Mouse (Mus musculus): ENCODE data around the gene Endog.
A peak's percentile ranks its signal among the peaks of the same experiment; 100 is the strongest.
"Not testable (repeated sequence)": the region's sequence is repeated elsewhere in the genome, so short reads cannot be mapped to it uniquely, and the experiment has no call there.

Endog gene

DNA sequence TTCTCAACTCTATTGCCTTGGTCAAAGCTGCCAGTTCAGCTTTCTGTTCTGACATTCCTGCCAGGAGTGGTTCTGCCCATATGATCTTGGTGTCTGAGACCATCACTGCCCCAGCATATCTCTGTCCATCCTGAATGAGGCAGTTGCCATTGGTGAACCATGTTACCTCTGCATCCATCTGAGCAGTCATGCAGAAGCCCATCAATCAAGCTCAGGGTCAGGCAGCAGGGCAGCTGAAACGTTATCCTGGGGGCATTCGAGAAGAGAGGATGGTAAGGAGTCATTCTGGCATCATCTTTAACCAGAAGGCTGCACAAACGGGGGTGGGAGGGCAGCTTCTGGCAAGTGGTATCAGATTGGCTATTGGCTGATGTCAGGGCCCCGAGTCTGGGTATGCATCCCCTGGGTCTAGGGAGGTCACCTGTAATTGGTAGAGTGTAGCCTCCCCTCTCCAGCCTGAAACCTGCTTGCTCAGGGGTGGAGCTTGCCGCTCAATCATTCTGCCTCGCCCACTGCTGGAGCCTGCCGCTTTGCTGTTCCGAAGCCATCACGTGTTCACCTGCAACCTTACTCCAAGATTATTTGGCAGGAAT, 6.9 kb upstream of the Endog start:
- no peak for ATAC-seq (ENCODE audit: insufficient number of reproducible peaks, low FRiP score, low TSS enrichment)

DNA sequence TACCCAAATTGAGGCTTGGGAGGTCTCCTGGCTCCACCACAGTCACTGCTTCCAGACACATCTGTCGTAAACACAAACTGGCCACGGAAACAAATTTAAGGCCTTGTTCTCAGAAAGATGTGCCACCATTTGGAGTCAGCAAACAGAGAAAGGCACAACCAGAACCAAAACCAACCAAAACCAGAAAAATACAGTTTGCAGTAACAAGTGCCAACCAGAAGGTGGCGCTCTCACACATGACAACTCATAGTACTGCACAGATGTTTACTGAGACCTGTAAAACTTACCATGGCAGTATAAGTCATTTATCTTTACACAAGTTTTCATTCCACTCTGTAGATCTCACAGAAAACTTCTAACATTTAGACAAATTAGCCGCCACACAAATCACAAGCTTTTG, 4.6 kb upstream of the Endog start:
- ATAC-seq (ENCODE audit: insufficient number of reproducible peaks, low FRiP score, low TSS enrichment) = no peak

DNA sequence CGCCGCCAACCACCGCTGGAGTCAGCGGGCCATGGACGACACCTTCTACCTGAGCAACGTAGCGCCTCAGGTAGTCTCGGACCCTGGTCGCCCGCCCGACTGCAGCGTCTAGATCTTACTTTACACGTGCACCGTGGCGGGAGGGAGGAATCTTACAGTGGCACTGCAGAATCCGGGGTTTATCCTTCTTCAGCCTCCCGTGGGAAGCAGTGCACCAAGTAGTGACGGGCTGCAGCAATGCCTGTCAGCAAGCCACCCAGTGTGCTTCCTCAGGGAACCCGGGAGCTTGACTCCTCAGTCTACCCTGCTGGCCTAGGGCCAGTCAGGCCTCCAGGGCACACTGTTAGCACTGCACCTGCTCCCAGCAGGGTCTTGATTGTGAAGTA, 697 bp downstream of the Endog start:
- ATAC-seq (ENCODE audit: insufficient number of reproducible peaks, low FRiP score, low TSS enrichment) = no peak

DNA sequence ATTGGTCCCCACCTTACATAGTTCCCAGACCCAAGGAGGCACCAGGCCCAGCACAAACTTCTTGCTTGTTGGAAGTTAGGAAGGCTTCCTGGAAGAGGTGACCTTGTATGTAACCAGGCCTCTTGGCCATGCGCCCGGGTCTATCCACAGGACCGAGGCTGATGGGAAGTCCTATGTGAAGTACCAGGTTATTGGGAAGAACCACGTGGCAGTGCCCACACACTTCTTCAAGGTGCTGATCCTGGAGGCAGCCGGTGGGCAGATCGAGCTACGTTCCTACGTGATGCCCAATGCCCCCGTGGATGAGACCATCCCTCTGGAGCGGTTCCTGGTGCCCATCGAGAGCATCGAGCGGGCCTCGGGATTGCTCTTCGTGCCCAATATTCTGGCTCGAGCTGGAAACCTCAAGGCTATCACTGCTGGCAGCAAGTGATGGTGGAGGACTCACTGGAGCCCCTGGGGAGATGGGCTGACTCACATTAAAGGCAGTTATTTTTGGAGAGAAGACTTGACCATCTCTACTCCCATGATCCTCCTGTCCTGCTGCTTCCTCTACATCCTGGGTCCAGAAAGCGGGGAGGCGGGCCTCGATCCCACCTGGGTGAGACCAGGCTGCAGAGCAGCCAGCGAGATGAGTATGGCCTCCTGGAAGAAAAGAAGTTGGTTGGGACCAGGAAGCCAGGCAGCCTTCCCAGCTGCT, 2.4 kb downstream of the Endog start:
- no peak for ATAC-seq (ENCODE audit: insufficient number of reproducible peaks, low FRiP score, low TSS enrichment)

DNA sequence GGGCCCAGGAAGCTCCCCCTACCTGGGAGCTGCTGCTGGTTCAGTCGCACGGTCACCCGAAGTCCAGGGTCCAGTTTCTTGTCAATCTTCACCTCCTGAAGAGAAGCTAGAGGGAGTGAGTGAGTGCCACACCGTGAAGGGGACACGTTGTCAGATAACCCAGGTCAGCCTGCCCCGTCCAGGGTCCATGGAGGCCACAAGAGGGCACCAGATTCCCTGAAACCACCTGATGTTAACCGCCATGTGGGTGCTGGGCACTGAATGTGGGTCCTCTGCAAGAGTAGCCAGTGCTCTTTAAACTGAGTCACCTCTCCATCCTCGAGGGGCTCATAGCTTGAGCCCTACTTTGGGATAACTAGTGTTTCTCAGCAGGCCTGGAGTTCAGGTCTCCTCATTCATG, 4.6 kb downstream of the Endog start:
- ATAC-seq (ENCODE audit: insufficient number of reproducible peaks, low FRiP score, low TSS enrichment) = no peak

DNA sequence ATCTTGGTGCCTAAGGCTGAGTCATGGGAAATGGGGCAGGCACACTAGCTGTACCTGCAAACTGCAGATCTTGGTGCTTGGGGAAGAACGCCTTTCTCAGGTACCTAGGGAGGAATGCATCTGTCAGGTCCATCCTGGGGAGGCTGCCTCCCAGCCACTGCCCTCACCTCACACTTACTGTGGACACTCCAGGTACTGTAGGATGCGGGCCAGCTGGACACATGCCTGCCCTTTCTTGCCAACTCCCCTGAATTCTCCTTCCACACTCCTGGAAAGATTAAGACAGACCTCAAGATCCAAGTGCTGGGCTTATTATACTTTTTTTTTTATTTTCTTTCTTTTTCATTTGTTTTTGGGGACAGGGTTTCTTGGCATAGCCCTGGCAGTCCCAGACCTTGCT, 5.3 kb downstream of the Endog start:
- ATAC-seq (ENCODE audit: insufficient number of reproducible peaks, low FRiP score, low TSS enrichment) = no peak

DNA sequence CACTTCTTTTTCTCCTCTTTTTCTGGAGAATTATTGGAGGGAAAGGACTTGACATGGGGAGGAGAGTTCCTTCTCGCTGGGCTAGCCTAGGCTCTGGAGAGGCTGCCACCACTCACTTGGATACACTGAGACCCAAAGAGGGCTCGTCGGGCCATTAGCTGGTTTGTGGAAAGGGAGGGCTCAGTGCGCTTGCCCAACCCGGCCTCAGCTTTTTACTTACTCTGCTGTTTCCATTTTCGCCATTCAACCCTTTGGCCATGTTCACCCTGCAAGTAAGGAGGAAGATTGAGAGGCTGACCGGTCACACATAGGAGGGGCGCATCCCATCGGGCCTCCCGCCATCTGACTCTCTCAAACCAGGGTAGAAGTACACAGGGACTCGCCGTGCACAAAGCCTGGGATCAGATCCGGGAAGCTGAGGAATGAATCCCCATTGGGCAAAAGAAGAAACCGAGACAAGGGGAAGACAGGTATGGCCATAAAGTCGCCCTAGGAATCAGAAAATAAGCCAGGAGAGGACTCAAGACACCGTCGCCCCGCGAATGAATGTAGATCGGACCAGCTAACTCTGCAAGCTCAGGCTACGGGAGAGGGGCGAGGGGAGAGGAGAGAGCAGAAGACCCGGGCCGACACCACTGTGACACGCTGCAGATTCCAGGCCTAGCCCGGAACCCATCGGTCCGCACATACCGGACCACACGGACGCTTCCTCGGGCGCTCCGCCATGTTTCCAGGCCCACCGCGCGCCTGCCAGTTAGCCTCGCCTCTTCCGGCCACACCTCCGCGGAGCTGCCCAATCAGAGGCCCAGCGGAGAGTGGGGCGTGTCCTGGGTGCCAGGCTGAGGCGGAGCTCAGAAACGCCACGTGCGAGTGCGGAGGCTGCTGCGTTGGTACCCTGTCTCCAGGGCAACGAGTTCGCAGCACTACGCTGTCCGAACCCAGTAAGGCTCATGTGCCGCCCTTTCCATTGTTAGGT, 6.7 kb downstream of the Endog start, which contains the start of gene Spout1:
Gene Spout1, minus strand, starts transcription at position 760 of the 976 bp plus-strand sequence.
- peak; percentile 97 for ATAC-seq (ENCODE audit: insufficient number of reproducible peaks, low FRiP score, low TSS enrichment)

DNA sequence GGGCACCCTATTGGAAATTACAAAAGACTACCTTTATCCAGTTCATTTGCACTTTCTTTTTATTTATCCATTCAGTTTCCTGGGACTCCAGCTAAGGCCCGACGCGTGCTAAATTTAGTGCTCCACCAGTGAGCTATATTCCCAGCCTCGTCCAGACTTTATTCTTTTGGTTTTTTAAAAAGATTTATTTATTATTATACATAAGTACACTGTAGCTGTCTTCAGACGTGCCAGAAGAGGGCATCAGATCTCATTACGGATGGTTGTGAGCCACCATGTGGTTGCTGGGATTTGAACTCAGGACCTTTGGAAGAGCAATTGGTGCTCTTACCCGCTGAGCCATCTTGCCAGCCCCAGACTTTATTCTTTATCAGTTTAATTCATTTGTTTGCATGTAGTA, 7.4 kb downstream of the Endog start:
- ATAC-seq (ENCODE audit: insufficient number of reproducible peaks, low FRiP score, low TSS enrichment) = not testable (repeated sequence)

DNA sequence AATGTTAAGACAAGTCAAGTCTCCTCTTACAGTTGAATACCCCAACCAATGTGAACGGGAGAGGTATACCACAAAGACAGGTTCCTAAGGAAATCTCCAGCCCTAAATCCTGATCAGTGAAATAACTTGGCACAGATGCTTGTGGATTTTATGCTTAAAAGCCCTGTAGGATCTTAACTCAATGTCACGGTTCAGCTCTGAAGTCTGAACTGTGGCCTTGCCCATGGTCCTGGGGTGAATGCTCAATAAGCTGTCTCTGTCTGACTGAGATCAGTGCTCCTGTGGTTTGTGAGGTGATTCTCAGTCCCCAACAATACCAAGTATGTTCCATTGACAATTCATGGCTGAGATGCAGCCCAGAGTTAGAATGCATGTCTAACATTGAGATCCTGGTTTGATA, 11.1 kb downstream of the Endog start:
- ATAC-seq (ENCODE audit: insufficient number of reproducible peaks, low FRiP score, low TSS enrichment) = no peak

DNA sequence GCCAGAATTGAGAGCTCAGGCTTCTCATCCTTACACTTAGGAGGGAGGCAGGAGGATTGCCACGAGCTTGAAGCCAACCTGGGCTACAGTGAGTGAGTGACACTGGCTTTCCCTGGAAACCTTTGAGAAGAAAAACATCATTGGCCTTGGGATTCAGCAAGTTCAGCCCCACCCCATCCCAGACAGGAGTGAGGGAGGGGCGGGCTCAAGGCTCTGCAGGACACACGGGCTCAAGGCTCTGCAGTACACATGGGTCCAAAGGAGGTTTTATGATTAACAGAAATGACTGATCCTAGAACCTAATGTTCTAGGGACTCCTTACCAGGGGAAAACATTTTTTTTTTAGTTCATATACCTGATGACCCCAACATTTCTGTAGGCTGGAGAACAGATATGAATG, 12.4 kb downstream of the Endog start:
- no peak for ATAC-seq (ENCODE audit: insufficient number of reproducible peaks, low FRiP score, low TSS enrichment)

DNA sequence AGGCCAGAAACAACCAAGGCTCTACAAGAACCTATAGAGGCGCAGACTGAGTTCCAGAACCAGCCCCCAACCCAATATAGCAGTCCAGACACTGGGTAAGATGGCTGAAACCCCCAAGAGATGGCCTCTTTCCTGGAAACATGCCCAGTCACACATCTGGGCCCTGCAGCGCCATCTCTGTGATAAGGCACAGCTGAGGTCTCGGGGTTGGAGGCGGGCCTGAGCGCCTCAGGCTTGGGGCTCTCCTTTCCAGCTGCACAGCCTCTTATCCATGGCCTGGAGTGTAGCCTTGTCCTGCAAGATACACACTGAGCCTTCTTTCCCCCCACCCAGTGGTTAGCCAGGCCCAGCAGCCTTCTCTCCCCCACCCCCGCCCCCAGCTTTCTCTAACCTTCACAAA, 14.0 kb downstream of the Endog start:
- ATAC-seq (ENCODE audit: insufficient number of reproducible peaks, low FRiP score, low TSS enrichment) = no peak

DNA sequence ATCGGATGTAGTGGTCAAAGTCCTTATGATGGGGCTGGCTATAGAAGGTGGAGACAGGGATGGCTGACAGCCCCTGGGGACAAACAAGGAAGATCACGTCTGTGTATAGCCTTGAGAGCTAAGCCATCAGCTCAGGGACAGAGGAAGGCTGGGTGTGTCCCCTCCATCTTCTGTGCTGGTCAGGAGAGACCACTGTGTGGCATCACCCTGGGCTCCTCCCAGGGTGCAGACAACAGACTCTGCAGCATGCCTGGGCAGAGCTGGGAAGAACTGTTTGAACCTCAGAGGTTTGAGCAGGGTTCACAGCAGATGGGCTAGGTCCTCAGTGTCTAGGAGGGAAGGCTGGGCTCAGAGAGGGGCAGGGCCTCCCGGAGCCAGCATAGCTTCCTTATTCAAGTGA, 14.4 kb downstream of the Endog start:
- ATAC-seq (ENCODE audit: insufficient number of reproducible peaks, low FRiP score, low TSS enrichment) = no peak

DNA sequence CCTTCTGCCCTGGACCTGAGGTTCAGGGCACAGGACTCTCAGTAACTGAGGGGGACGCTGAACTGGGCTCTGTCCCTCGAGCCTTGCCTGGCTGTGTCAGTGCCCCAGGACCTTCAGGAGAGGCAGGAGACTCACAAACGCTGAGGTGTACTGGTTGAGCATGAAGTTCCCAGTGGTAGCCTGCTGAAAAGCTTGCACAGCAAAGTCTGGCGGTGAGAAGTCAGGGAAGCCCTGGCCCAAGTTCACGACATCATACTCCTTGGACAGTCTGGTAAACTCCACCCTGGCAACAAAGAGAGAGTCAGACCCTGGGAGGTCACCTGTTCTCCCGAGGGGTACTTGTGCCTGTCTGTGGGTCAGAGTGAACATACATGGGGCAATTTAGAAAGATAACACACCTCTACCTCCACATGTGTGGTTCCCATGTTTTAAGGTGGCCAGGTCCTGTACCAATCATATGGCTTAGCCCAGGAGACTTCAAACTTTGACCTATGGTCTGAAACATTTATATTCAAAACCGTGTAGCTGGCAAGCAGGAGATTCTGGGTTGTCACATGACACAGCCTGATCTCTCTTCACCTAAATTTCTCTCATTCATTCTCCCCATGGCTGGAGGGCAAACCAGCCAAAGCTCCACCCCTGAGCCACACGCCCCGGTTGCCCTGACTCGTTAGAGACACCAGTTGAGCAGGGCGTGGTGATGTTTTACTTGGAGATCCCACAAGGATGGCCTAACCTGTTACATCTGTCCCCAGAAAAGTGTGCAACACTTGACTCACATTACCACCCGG, 20.7 kb downstream of the Endog start:
- ATAC-seq (ENCODE audit: insufficient number of reproducible peaks, low FRiP score, low TSS enrichment) = no peak

DNA sequence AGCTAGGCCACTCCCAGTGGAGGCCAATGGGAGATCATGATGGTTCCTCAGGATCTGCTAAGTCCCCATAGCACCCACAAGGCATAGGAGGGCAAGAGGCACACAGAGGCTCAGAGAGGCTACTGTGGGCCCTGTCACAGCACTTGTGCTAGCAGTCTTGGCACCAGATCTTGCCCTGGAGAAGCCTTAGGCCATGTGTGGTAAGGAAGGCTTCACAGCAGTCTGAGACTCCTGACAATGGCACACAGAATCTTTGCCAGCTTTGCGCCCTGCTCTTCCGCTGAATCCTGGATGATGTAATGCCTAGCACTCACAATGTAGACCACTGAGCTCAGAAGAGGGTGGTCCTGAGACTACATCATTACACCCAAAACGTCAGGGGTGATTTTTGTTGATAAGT, 23.4 kb downstream of the Endog start:
- ATAC-seq (ENCODE audit: insufficient number of reproducible peaks, low FRiP score, low TSS enrichment) = no peak

DNA sequence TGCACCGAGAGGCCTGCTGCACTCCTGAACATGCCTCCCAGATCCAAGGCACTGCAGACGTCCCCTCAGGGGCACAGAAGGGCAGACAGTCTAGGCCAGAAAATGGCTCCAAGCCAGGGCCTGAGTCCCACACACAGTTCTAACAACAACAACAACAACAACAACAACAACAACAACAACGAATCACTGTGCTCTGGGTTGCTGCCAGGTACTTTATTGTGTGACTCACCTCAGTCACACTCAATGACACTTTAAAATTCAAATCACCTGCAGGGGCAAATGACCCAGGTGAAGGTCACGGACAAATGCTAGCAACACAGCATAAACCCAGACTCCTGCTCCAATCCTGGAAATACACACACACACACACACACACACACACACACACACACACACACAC, 26.7 kb downstream of the Endog start:
- ATAC-seq (ENCODE audit: insufficient number of reproducible peaks, low FRiP score, low TSS enrichment) = no peak

DNA sequence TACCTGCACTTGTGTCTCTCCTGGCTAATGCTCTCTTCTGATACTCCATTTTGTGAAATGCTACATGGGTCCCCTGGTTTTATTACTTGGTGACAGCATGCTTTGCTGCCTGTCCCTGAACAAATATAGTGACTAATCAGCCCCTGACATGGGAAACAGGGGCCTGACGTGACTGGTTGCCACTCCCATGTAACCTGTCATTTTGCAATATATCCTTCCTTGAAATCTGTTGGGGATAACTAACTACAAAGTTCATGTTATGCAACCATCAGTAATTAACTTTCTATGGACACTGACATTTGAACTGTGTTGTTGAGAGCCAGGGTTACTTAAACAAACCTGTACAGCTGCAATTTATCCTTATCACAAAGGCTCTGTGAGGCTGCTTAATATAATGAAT, 28.7 kb downstream of the Endog start:
- no peak for ATAC-seq (ENCODE audit: insufficient number of reproducible peaks, low FRiP score, low TSS enrichment)

DNA sequence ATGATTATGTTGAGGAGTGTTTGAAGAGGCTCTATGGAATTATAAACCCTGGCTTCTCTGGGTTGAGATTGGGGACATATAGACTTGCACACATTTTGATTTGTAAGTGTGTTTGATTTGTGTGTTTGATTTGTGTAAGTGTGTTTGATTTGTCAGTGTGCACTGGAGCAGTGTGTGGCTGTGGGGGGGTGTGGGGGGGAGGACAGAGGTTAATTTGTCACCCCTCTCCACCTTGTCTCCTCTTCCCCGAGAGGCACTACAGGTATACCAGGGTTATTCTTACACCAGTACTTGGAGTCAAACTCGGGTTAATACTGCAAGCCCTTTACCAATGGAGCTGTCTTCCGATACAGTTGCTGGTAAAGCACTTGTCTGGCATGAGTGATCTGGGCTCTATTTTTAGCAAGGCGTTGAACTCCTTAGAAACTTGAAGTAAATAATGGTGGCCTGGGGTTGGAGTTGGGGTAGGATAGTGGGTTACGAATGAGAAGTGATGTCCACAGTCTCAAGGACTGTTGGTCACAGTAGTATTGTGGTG, 29.2 kb downstream of the Endog start:
- ATAC-seq (ENCODE audit: insufficient number of reproducible peaks, low FRiP score, low TSS enrichment) = no peak

DNA sequence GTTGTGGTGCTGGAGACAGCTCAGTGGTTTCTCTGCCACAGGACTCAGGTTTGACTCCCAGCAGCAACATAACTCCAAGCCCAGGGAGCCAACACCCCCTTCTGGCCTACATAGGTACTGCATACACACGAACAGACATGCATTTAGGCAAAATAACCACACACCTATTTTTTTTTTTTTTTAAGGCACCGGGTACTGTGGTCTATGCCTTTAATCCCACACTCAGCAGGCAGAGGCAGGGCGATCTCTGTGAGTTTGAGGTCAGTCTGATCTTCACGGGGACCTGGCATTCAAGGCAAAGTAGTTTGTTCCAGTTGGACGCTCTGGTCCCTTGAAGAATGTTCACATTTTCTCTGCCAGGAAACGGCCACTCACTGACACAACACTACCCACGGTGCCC, 32.1 kb downstream of the Endog start:
- ATAC-seq (ENCODE audit: insufficient number of reproducible peaks, low FRiP score, low TSS enrichment) = no peak

DNA sequence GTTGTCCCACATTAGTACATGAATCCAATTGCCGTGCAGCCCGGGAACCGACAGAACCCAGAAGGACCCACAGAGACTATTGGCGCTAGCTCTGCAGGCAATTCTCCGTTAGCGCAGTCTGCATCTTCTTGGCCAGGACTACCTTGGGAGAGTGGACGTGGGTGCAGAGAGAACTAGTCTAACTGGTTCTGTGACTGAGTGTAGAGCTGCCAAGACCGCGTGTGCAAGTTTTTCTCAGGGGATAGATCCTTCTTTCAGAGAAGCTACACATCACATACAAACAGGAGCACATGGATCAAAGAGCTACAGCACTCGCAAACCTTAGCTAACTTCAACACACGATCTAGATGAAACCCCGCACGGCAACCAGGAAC, 33.9 kb downstream of the Endog start:
- no peak for ATAC-seq (ENCODE audit: insufficient number of reproducible peaks, low FRiP score, low TSS enrichment)

DNA sequence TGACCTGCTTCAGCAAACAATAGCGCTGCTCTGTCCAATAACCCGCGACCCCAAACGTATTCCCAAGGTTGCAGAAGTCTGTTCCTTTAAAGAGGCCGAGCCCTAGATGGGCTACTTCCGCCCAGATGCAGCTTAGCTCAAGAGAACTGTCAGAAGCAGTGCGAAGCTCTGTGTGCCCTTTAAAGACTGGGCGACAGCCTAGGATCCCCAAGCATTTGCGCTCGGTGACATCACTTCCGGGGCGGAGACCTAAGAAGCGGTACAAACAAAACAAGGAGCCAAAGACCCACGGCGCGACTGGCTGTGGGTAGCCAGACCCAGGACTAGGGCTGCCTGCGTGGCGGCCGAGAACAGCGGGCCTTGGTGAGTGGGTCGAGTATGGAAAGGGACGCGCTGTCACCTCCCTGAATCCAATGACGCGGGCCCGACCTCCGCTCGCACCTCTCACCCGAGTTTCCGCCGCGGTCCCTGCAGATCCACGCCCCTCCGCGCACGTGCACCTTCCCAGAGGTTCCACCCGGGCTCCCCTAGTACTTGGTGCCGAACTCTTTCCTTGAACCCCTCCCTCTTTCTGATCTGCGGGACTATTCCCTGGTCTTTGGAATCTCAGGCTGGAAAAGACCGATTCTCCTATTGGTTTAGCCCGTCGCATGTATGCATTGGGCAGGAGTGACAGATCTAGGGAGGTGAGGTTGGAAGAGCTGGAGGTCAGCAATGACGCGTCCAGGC, 34.5 kb downstream of the Endog start, which contains the start of gene Kyat1:
Gene Kyat1, minus strand, starts transcription at position 219 of the 729 bp plus-strand sequence.
- peak; percentile 94 for ATAC-seq (ENCODE audit: insufficient number of reproducible peaks, low FRiP score, low TSS enrichment)

Measured in cerebellum, adult (tissue).